In genomic region chr11:34826940-34827339, GRCm38 (mm10) we compare ENCODE assay signal across 17 mouse cellular contexts.
"Had no signal": no experiment of that assay in that cellular context is flagged by ENCODE, and none has a peak within 500 bp of the region (broad histone marks: within the 10 kb centered on the region; RNA-seq: fewer than 3 reads in every experiment).

No protein-coding gene starts in this region.

- H3K27ac ChIP-seq: limb, embryonic 10.5 days; limb, embryonic 13.5 days; liver, embryonic 12.5 days; liver, embryonic 15.5 days; lung, embryonic 15.5 days; stomach, embryonic 15.5 days had no signal

- H3K4me3 ChIP-seq: limb, embryonic 10.5 days; limb, embryonic 13.5 days; liver, embryonic 12.5 days; liver, embryonic 15.5 days; lung, embryonic 15.5 days; stomach, embryonic 15.5 days had no signal

- H3K4me1 ChIP-seq: limb, embryonic 10.5 days; lung, embryonic 15.5 days; stomach, embryonic 15.5 days had no signal

- H3K9me3 ChIP-seq: limb, embryonic 10.5 days; limb, embryonic 13.5 days; liver, embryonic 12.5 days; liver, embryonic 15.5 days; lung, embryonic 15.5 days; stomach, embryonic 15.5 days had no signal

- ATAC-seq: liver, embryonic 12.5 days had no signal

- DNase-seq: kidney, adult 18-20 months; kidney, adult 9 months; kidney, postnatal 14 days; kidney, postnatal 4 days; liver; lung, adult 18-20 months; lung, postnatal 10 days; midbrain, embryonic 14.5 days; retina, postnatal 1 day; right cerebral cortex, postnatal 25 days; thymus, postnatal 25 days had no signal

- H3K27me3 ChIP-seq: limb, embryonic 13.5 days; liver, embryonic 12.5 days; liver, embryonic 15.5 days; lung, embryonic 15.5 days; stomach, embryonic 15.5 days had no signal
